Mouse (Mus musculus) gastrocnemius, adult 18-20 months (tissue): ENCODE data around the gene Prss12. TPM values are rescaled to one million over a fixed set of nuclear protein-coding genes. Genes with fewer than 3 reads are reported as not detected.

Source experiments
- DNase-seq: peaks from one replicate; pipeline ENCODE4 v3.0.0; 2021; ENCODE audit warnings: low spot score
- long read RNA-seq, 2 experiments: library from polyadenylated mRNA; stranded (forward); transcript quantifications; one replicate each; pipeline ENCODE4 v2.0.0; 2021
- total RNA-seq, 2 experiments: library from RNA; stranded (reverse); gene quantifications; 2 replicates each; pipeline ENCODE4 v1.2.3; 2021

Gene Prss12
- total RNA-seq, result under 1 TPM; 0.57 to 0.64 TPM
- long read RNA-seq, experiment 1, result 0 reads
- long read RNA-seq, experiment 2, result 0 reads

GRCm38 (mm10) chr3:123446708-123447537, at the start of gene Prss12:
Prss12 (plus strand) TSS chr3:123446913.
- no peak for DNase-seq

- DNase-seq, result no peak
Observed at GRCm38 (mm10) chr3:123397562-123398481, 48.9 kb upstream of the Prss12 start.

GRCm38 (mm10) chr3:123404945-123405344, 41.8 kb upstream of the Prss12 start:
- DNase-seq, result no peak

- no peak for DNase-seq
Observed at GRCm38 (mm10) chr3:123411821-123412578, 34.7 kb upstream of the Prss12 start.

GRCm38 (mm10) chr3:123413173-123413572, 33.5 kb upstream of the Prss12 start:
- DNase-seq, result no peak

GRCm38 (mm10) chr3:123425647-123426046, 21.1 kb upstream of the Prss12 start:
- no peak for DNase-seq

- DNase-seq, result no peak
Observed at GRCm38 (mm10) chr3:123428005-123428404, 18.7 kb upstream of the Prss12 start.

- DNase-seq, result no peak
Observed at GRCm38 (mm10) chr3:123429597-123430458, 16.9 kb upstream of the Prss12 start.

GRCm38 (mm10) chr3:123431951-123432674, 14.6 kb upstream of the Prss12 start:
- DNase-seq, result no peak

GRCm38 (mm10) chr3:123433362-123433761, 13.4 kb upstream of the Prss12 start:
- no peak for DNase-seq

- DNase-seq, result no peak
Observed at GRCm38 (mm10) chr3:123437608-123438007, 9.1 kb upstream of the Prss12 start.

GRCm38 (mm10) chr3:123440490-123440889, 6.2 kb upstream of the Prss12 start:
- DNase-seq, result no peak

- DNase-seq, result no peak
Observed at GRCm38 (mm10) chr3:123444466-123444865, 2.2 kb upstream of the Prss12 start.

- no peak for DNase-seq
Observed at GRCm38 (mm10) chr3:123447538-123448059, 886 bp downstream of the Prss12 start.

- DNase-seq, result no peak
Observed at GRCm38 (mm10) chr3:123448096-123448495, 1.4 kb downstream of the Prss12 start.

GRCm38 (mm10) chr3:123450107-123450506, 3.4 kb downstream of the Prss12 start:
- DNase-seq, result no peak

GRCm38 (mm10) chr3:123452904-123453303, 6.2 kb downstream of the Prss12 start:
- no peak for DNase-seq

GRCm38 (mm10) chr3:123459492-123459891, 12.8 kb downstream of the Prss12 start:
- no peak for DNase-seq

GRCm38 (mm10) chr3:123460436-123460835, 13.7 kb downstream of the Prss12 start:
- no peak for DNase-seq

- no peak for DNase-seq
Observed at GRCm38 (mm10) chr3:123462264-123462663, 15.6 kb downstream of the Prss12 start.
